Mouse (Mus musculus) central nervous system, embryonic 18 days (tissue): ENCODE measurements around the gene Olfr1316. TPM values are rescaled to one million over a fixed set of nuclear protein-coding genes. Genes with fewer than 3 reads are reported as not detected.

Experiments used
- polyA plus RNA-seq: library from polyadenylated mRNA; depleted of rRNA; stranded (reverse); fragments of >200 nt; gene quantifications from 2 replicates; pipeline ENCODE4 v1.2.3, GENCODE M21; 2012; rRNA removed

Gene Olfr1316
- 0.01 TPM in 1 of 2 replicates, not detected in the other for polyA plus RNA-seq

DNA sequence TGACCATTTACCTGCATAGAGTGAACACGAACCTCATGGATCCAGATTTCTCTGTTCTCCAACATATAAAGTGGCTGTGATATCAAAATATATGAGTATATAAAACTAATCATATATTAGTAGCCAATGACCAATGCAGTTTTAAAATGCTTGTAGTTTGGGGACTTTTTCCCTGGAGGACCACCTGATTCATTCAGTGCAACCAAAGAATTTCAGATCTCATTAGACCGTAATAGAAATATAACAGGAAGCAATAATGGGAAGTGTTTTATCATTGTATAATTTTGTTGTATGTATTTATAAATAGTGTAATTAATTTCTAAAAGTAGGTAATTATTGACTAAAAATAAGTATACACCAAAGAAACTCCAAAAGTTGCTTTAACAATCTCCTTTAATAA is at the start of gene Olfr1316:
TSS of gene Olfr1316 (minus strand) at position 101 of the 400 bp plus-strand sequence.

DNA sequence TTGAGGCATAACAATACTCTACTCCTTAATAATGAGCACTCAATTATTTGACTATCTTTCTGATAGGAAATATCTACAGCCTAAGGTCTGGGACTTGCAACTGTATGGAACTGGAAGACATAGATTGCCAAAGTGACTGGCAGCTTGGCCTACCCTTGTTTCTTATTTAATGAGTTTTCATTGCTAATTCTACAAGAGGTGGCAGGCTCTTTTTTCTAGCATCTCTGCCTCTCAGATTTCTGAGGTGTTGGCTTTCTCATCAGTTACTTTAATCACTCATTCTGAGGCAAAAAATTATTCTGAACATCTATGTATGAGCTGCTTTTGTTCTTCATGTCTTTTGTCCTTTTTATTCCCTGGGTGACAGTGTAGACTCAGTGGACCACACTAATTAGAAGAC is 19.1 kb upstream of the Olfr1316 start, which contains the start of gene Olfr1318:
TSS of gene Olfr1318 (plus strand) at position 301 of the 400 bp plus-strand sequence.

DNA sequence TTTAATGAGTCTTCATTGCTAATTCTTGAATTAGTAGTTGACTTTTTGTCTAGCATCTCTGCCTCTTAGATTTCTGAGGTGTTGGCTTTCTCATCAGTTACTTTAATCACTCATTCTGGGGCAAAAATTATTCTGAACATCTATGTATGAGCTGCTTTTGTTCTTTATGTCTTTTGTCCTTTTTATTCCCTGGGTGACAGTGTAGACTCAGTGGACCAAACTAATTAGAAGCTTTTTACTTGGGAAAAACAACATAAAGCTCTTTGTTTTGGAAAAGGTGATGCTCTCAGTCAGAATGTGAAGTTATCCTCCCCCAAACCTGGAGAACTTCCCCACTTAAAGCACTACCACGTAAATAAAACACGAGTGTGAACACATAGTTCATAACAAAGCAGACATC is 5.3 kb upstream of the Olfr1316 start, which contains the start of gene Olfr1317:
TSS of gene Olfr1317 (plus strand) at position 301 of the 400 bp plus-strand sequence.

DNA sequence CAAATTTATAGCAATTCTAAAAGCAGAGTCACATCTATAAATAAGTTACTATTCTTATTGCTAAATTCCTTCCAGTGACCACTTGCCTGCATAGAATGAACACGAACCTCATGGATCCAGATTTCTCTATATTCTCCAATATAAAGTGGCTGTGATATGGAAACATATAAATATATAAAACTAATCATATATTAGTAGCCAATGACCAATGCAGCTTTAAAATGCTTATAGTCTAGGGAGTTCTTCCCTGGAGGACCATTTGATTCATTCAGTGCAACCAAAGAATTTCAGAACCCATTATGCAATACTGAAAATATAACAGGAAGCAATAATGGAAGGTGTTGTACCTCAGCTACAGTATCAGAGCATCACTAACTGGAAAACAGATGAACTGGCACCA is 19.4 kb downstream of the Olfr1316 start, which contains the start of gene Olfr1315-ps1:
TSS of gene Olfr1315-ps1 (minus strand) at position 101 of the 400 bp plus-strand sequence.

DNA sequence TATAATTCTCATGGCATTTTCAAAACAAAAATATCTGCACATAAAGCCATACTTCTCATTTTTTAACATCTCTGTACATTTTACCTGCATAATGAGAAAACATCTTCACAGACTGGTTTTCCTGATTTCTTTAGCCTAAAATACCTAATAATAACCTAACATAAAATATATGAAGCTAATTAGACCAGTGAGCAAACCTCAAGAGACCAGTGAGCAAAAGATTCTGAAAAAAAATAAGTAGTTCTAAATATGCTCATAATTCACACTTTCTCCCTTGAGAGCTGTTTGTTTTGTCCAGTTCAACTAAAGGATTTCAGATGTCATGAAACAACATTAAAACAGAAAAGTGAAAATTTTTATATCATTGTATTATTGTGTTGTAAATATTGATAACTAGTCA is 38.1 kb downstream of the Olfr1316 start, which contains the start of gene Olfr1314:
TSS of gene Olfr1314 (minus strand) at position 101 of the 400 bp plus-strand sequence.

DNA sequence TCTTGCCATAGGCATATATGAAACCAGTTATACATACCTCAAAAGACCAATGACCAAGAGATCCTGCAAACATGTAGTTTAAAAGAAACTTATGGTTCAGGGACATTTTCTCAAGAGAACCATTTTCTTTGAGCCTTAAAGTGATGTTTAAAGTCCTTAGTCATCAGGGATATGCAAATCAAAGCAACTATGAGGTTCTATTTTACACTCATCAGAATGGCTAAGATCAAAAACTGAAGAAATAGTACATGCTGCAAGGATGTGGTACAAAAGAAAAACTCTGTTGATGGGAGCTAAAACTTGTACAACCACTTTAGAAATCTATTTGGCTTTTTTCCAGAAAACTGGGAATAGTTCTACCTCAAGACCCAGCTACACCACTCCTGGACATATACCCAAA is 57.0 kb downstream of the Olfr1316 start, which contains the start of gene Olfr1313:
TSS of gene Olfr1313 (minus strand) at position 101 of the 400 bp plus-strand sequence.

Other genes starting within 250 kb of the Olfr1316 start
- not detected in 2 replicates for gene Olfr1306, start 218.7 kb downstream of the Olfr1316 start, polyA plus RNA-seq
- gene Olfr1307, start 185.5 kb downstream of the Olfr1316 start, polyA plus RNA-seq, result not detected in 2 replicates
- gene Olfr1308, start 170.0 kb downstream of the Olfr1316 start, polyA plus RNA-seq, result not detected in 2 replicates
- not detected in 2 replicates for gene Olfr1309, start 144.7 kb downstream of the Olfr1316 start, polyA plus RNA-seq
- not detected in 2 replicates for gene Olfr1310, start 122.3 kb downstream of the Olfr1316 start, polyA plus RNA-seq
- gene Olfr1311, start 110.6 kb downstream of the Olfr1316 start, polyA plus RNA-seq, result not detected in 2 replicates
- not detected in 2 replicates for gene Olfr1312, start 84.7 kb downstream of the Olfr1316 start, polyA plus RNA-seq
- gene Olfr1313, start 57.1 kb downstream of the Olfr1316 start, polyA plus RNA-seq, result not detected in 2 replicates
- 0.05 TPM in 1 of 2 replicates, not detected in the other for gene Olfr1314, start 38.2 kb downstream of the Olfr1316 start, polyA plus RNA-seq
- gene Olfr1315-ps1, start 19.5 kb downstream of the Olfr1316 start, polyA plus RNA-seq, result not detected in 2 replicates
- not detected in 2 replicates for gene Olfr1317, start 5.4 kb upstream of the Olfr1316 start, polyA plus RNA-seq
- not detected in 2 replicates for gene Olfr1318, start 19.2 kb upstream of the Olfr1316 start, polyA plus RNA-seq
- gene Lpcat4, start 104.5 kb upstream of the Olfr1316 start, polyA plus RNA-seq, result 65.1 and 67.0 TPM in 2 replicates
- not detected in 2 replicates for gene Nutm1, start 124.3 kb upstream of the Olfr1316 start, polyA plus RNA-seq
- gene Nop10, start 126.9 kb upstream of the Olfr1316 start, polyA plus RNA-seq, result 162 and 164 TPM in 2 replicates
- gene Slc12a6, start 130.8 kb upstream of the Olfr1316 start, polyA plus RNA-seq, result 60.9 and 61.4 TPM in 2 replicates
- gene Gm21985, start 131.3 kb upstream of the Olfr1316 start, polyA plus RNA-seq, result 0.05 TPM in 1 of 2 replicates, not detected in the other
- 142 and 150 TPM in 2 replicates for gene Emc4, start 233.1 kb upstream of the Olfr1316 start, polyA plus RNA-seq
- 18.9 and 19.0 TPM in 2 replicates for gene Katnbl1, start 244.2 kb upstream of the Olfr1316 start, polyA plus RNA-seq